Mouse (Mus musculus) hindbrain, embryonic 11.5 days (tissue): ENCODE data around the gene Arhgef38. TPM values are rescaled to one million over a fixed set of nuclear protein-coding genes. Genes with fewer than 3 reads are reported as not detected.

Experiments
- ATAC-seq: fragments of 200-750 bp; cut with Nextera tagmentation; 2 replicates; pipeline ENCODE4 v1.8.0; 2017; ENCODE audit warnings: mild to moderate bottlenecking, moderate TSS enrichment, moderate library complexity; ENCODE audit not compliant: low FRiP score
- DNase-seq: peaks from one replicate; pipeline ENCODE4 v3.0.0-alpha.2; 2015; ENCODE audit warnings: low spot score
- H3K27ac ChIP-seq: fragments of 300-500 bp; sonication (generic); 2 replicates; pipeline ENCODE4 v1.5.1; 2014; ENCODE audit warnings: mild to moderate bottlenecking, low read depth, low read length
- H3K27me3 ChIP-seq: fragments of 300-500 bp; sonication (generic); 2 replicates; pipeline ENCODE4 v1.6.1; 2014; ENCODE audit warnings: mild to moderate bottlenecking, low read length, moderate library complexity, mixed read lengths; ENCODE audit not compliant: control insufficient read depth, insufficient read depth
- H3K36me3 ChIP-seq: fragments of 300-500 bp; sonication (generic); 2 replicates; pipeline ENCODE4 v1.6.1; 2014; ENCODE audit warnings: mild to moderate bottlenecking, low read length, moderate library complexity, mixed read lengths; ENCODE audit not compliant: control insufficient read depth, insufficient read depth
- H3K4me1 ChIP-seq: fragments of 300-500 bp; sonication (generic); replicated peaks from 2 replicates; pipeline ENCODE4 v1.6.1; 2014; ENCODE audit warnings: low read length, mixed read lengths; ENCODE audit not compliant: control insufficient read depth, insufficient read depth
- H3K4me2 ChIP-seq: fragments of 300-500 bp; sonication (generic); replicated peaks from 2 replicates; pipeline ENCODE4 v1.6.1; 2014; ENCODE audit warnings: mild to moderate bottlenecking, low read depth, low read length
- H3K4me3 ChIP-seq: fragments of 300-500 bp; sonication (generic); 2 replicates; pipeline ENCODE4 v1.5.1; 2014; ENCODE audit warnings: low read depth, low read length
- H3K9ac ChIP-seq: fragments of 300-500 bp; sonication (generic); 2 replicates; pipeline ENCODE4 v1.6.1; 2014; ENCODE audit warnings: low read depth, low read length
- H3K9me3 ChIP-seq: fragments of 300-500 bp; sonication (generic); 2 replicates; pipeline ENCODE4 v1.6.1; 2016; ENCODE audit warnings: low read length; ENCODE audit not compliant: control insufficient read depth
- WGBS: fragments of 180-500 bp; shearing (Covaris S2); extraction: QIAGEN DNeasy Blood & Tissue Kit; methylation state at CpG from one replicate; pipeline ENCODE4 v1.1.7; 2014; 5-methylcytosine and 5-hydroxymethylcytosine counted together
- polyA plus RNA-seq: library from polyadenylated mRNA; unstranded; fragments of >200 nt; fragmentation: Nextera tagmentation; extraction: Ambion mirVana; gene quantifications from 2 replicates; pipeline ENCODE4 v1.2.1, GENCODE M21; 2014

The Arhgef38 gene
- polyA plus RNA-seq, 1 experiment from 2014 or later = 0.23 TPM

- H3K9ac ChIP-seq = no peak overlapping the region
- H3K9me3 ChIP-seq = no peaks in the 10 kb centered on the region
- DNase-seq (no peak), ATAC-seq (no peak)
- WGBS = 93% methylated on average over 10 of the region's 10 CpGs
- no peaks in the 10 kb centered on the region for H3K4me1 ChIP-seq
- H3K4me3 ChIP-seq = no peak overlapping the region
- no peak overlapping the region for H3K27ac ChIP-seq
- H3K27me3 ChIP-seq = no peaks in the 10 kb centered on the region
- H3K4me2 ChIP-seq = no peak overlapping the region
- H3K36me3 ChIP-seq = 0 out of 2 replicates have a peak, but pooled peaks cover 2% of the 10 kb centered on the region
These were observed 159.2 kb downstream of the Arhgef38 start for GRCm38 (mm10) chr3:133075560-133075959.

Other genes starting within 250 kb of the Arhgef38 start
- 23.3 and 28.9 TPM in 2 replicates for gene Ints12, start 143.1 kb downstream of the Arhgef38 start, polyA plus RNA-seq
- gene Gstcd, start 142.9 kb downstream of the Arhgef38 start, polyA plus RNA-seq = 9.2 and 12.7 TPM in 2 replicates
- 84.9 and 86.4 TPM in 2 replicates for gene Ppa2, start 75.2 kb upstream of the Arhgef38 start, polyA plus RNA-seq